Mouse (Mus musculus) heart, embryonic 14.5 days (tissue): ENCODE data around the gene Kirrel3. TPM values are rescaled to one million over a fixed set of nuclear protein-coding genes. Genes with fewer than 3 reads are reported as not detected.

Experiments used
- ATAC-seq: fragments of 200-750 bp; cut with Nextera tagmentation; 2 replicates; pipeline ENCODE4 v1.8.0; 2017; ENCODE audit warnings: low read depth, moderate TSS enrichment; ENCODE audit not compliant: insufficient number of reproducible peaks, insufficient read depth, low FRiP score
- H3K27ac ChIP-seq, 2 experiments: fragments of 200-500 bp in 1 of 2; fragments of 300-500 bp in 1 of 2; sonication (generic) in 1 of 2; replicated peaks in 1 of 2; 2 replicates each; pipeline ENCODE4 v1.5.1; 2012 to 2014; ENCODE audit warnings: low read depth in 2 of 2, low read length in 2 of 2, control low read depth in 1 of 2, mild to moderate bottlenecking in 1 of 2, mixed read lengths in 1 of 2; ENCODE audit not compliant: control insufficient read depth in 1 of 2, insufficient read depth in 1 of 2
- H3K27me3 ChIP-seq: fragments of 300-500 bp; sonication (generic); 2 replicates; pipeline ENCODE4 v1.6.1; 2014; ENCODE audit warnings: mild to moderate bottlenecking, low read length, control low read depth; ENCODE audit not compliant: control insufficient read depth, insufficient read depth
- H3K36me3 ChIP-seq: fragments of 300-500 bp; sonication (generic); 2 replicates; pipeline ENCODE4 v1.6.1; 2014; ENCODE audit warnings: mild to moderate bottlenecking, control low read depth, low read length, mixed read lengths; ENCODE audit not compliant: control insufficient read depth, insufficient read depth
- H3K4me1 ChIP-seq, 2 experiments: fragments of 200-500 bp in 1 of 2; fragments of 300-500 bp in 1 of 2; sonication (generic) in 1 of 2; 2 replicates each; pipeline ENCODE4 v1.6.1; 2012 to 2014; ENCODE audit warnings: low read length in 2 of 2, control low read depth in 1 of 2, mixed read lengths in 1 of 2; ENCODE audit not compliant: control insufficient read depth in 2 of 2, insufficient read depth in 2 of 2
- H3K4me2 ChIP-seq: fragments of 300-500 bp; sonication (generic); 2 replicates; pipeline ENCODE4 v1.6.1; 2014; ENCODE audit warnings: mild to moderate bottlenecking, low read length
- H3K4me3 ChIP-seq, 2 experiments: fragments of 200-500 bp in 1 of 2; fragments of 300-500 bp in 1 of 2; sonication (generic) in 1 of 2; 2 replicates each; pipeline ENCODE4 v1.5.1; 2012 to 2014; ENCODE audit warnings: low read length in 2 of 2, mild to moderate bottlenecking in 2 of 2, control low read depth in 1 of 2, low read depth in 1 of 2, moderate library complexity in 1 of 2; ENCODE audit not compliant: control insufficient read depth in 1 of 2, insufficient read depth in 1 of 2
- H3K9ac ChIP-seq: fragments of 300-500 bp; sonication (generic); 2 replicates; pipeline ENCODE4 v1.6.1; 2014; ENCODE audit warnings: mild to moderate bottlenecking, low read length
- H3K9me3 ChIP-seq: fragments of 300-500 bp; sonication (generic); 2 replicates; pipeline ENCODE4 v1.6.1; 2016; ENCODE audit warnings: low read length, control low read depth; ENCODE audit not compliant: control insufficient read depth
- WGBS: fragments of 180-500 bp; shearing (Covaris S2); extraction: QIAGEN DNeasy Blood & Tissue Kit; methylation state at CpG from one replicate; pipeline ENCODE4 v1.1.7; 2014; 5-methylcytosine and 5-hydroxymethylcytosine counted together
- polyA plus RNA-seq: library from polyadenylated mRNA; unstranded; fragments of >200 nt; fragmentation: Nextera tagmentation; extraction: Ambion mirVana; gene quantifications from 2 replicates; pipeline ENCODE4 v1.2.1, GENCODE M21; 2014

The Kirrel3 gene
- polyA plus RNA-seq, 1 experiment from 2014 or later = 1.0 TPM

- no peaks in the 10 kb centered on the region for H3K27me3 ChIP-seq
- no peak overlapping the region for H3K9ac ChIP-seq
- no peaks in the 10 kb centered on the region for H3K4me1 ChIP-seq
- H3K36me3 ChIP-seq = no peaks in the 10 kb centered on the region
- H3K4me2 ChIP-seq = no peak overlapping the region
- no peak overlapping the region for H3K4me3 ChIP-seq
- WGBS = 75% methylated on average over 6 of the region's 6 CpGs
- ATAC-seq = no peak
- no peak overlapping the region for H3K27ac ChIP-seq
- H3K9me3 ChIP-seq = no peaks in the 10 kb centered on the region
These were observed 316.0 kb downstream of the Kirrel3 start for GRCm38 (mm10) chr9:34801662-34802061.

DNA sequence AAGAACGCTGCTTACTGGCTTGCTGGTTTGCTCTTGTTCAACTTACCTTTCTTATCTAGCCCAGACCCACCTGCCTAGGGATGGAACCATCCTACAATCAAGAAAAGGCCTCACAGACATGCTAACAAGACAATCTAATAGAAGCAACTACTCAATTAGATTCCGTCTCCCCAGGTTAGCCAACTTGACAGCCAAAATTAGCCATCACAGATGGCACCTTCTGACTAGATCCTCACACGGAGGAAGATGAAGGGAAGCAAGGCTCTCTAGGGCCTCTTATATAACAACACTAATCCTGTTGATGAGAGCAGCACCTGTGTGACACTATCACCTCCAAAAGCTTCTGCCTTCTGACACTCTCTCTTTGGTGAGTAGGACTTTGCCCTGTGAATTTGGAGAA lies 321.2 kb downstream of the Kirrel3 start:
- Histone ChIP-seq H3K9ac (no peak overlapping the region), H3K27me3 (no peaks in the 10 kb centered on the region), H3K4me3 (no peak overlapping the region), H3K9me3 (no peaks in the 10 kb centered on the region), H3K36me3 (no peaks in the 10 kb centered on the region), H3K4me1 (no peaks in the 10 kb centered on the region), H3K27ac (no peak overlapping the region), H3K4me2 (no peak overlapping the region)
- WGBS = 81% methylated on average over 3 of the region's 3 CpGs
- ATAC-seq = no peak

- WGBS = 44% methylated on average over 5 of the region's 5 CpGs
- no peaks in the 10 kb centered on the region for H3K36me3 ChIP-seq
These were observed 324.4 kb downstream of the Kirrel3 start for GRCm38 (mm10) chr9:34809993-34810513.

DNA sequence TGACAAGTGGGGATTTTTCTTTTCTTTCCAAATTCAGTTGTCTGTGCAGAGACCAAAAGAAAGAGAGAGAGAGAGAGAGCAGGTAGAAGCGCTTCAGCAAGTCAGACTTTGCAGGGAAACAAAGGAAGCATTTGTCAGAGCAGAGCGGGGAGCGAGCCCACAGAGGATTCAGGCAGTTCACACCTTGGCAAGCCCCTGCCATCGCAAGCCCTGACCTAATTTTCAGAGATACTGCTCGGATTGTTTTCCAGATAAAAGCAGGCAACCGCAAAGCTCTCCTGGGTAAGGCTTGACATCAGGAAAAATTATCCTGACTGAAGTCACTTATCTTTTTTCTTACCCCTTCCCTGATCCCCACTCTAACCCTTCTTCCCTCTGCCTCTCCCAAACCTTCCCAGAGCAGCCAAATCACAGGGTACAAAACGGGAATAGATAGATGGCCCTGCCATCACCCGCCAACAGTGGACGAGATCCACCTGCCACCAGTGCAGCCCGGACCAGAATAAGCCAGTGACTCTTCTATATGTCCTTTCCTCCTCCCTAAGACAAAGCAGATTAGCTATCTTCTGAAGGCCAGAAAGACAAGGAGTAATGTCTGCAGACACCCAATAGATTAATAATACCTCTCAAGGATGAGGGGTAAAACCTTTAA lies 332.8 kb downstream of the Kirrel3 start:
- H3K27me3 ChIP-seq = peaks cover 9% of the 10 kb centered on the region; the same call in 1 of the 2 replicates

More at GRCm38 (mm10) chr9:34809993-34810513, 324.4 kb downstream of the Kirrel3 start:
- no peaks in the 10 kb centered on the region for H3K27me3 ChIP-seq
- no peak overlapping the region for H3K4me3 ChIP-seq
- no peak for ATAC-seq
- no peak overlapping the region for H3K9ac ChIP-seq
- H3K4me1 ChIP-seq = no peaks in the 10 kb centered on the region
- H3K4me2 ChIP-seq = no peak overlapping the region
- H3K9me3 ChIP-seq = no peaks in the 10 kb centered on the region
- no peak overlapping the region for H3K27ac ChIP-seq

GRCm38 (mm10) chr9:34824358-34825088 lies 338.8 kb downstream of the Kirrel3 start:
- 82% methylated on average over 18 of the region's 18 CpGs for WGBS
- Histone ChIP-seq H3K9me3 (no peaks in the 10 kb centered on the region), H3K9ac (no peak overlapping the region), H3K36me3 (no peaks in the 10 kb centered on the region), H3K27ac (no peak overlapping the region), H3K27me3 (no peaks in the 10 kb centered on the region), H3K4me3 (no peak overlapping the region), H3K4me1 (no peaks in the 10 kb centered on the region), H3K4me2 (no peak overlapping the region)
- ATAC-seq = no peak

More for the DNA sequence above, 332.8 kb downstream of the Kirrel3 start:
- Histone ChIP-seq H3K36me3 (no peaks in the 10 kb centered on the region), H3K9me3 (no peaks in the 10 kb centered on the region), H3K9ac (no peak overlapping the region), H3K4me1 (no peaks in the 10 kb centered on the region), H3K4me3 (no peak overlapping the region), H3K4me2 (no peak overlapping the region), H3K27ac (no peak overlapping the region)
- 14% methylated on average over 10 of the region's 10 CpGs for WGBS
- no peak for ATAC-seq

DNA sequence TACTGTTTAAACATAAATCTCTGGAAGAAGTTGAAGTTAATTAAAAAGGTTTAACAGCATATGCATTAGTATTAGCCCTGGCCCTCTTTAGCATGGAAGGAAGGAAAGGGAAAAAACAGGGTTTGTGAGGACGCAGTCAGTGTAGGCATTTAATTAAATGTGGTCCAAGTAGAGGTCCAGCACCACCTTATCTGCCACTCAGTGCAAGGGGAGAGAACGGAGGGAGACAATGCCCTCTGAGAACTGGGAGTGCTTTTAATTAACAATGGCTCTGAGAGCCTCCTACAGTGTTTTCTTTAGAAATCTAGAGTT lies 339.4 kb downstream of the Kirrel3 start:
- no peak for ATAC-seq
- Histone ChIP-seq H3K9me3 (no peaks in the 10 kb centered on the region), H3K27me3 (no peaks in the 10 kb centered on the region), H3K9ac (no peak overlapping the region), H3K4me1 (no peaks in the 10 kb centered on the region), H3K4me2 (no peak overlapping the region), H3K27ac (no peak overlapping the region), H3K36me3 (no peaks in the 10 kb centered on the region), H3K4me3 (no peak overlapping the region)
- 39% methylated on average over 2 of the region's 2 CpGs for WGBS

- H3K9me3 ChIP-seq = no peaks in the 10 kb centered on the region
- 67% methylated on average over 11 of the region's 11 CpGs for WGBS
- no peak overlapping the region for H3K4me2 ChIP-seq
- no peak overlapping the region for H3K9ac ChIP-seq
- H3K4me1 ChIP-seq = no peaks in the 10 kb centered on the region
- ATAC-seq = no peak
- H3K4me3 ChIP-seq = no peak overlapping the region
- H3K27me3 ChIP-seq = no peaks in the 10 kb centered on the region
- H3K27ac ChIP-seq = no peak overlapping the region
- no peaks in the 10 kb centered on the region for H3K36me3 ChIP-seq
These were observed 339.8 kb downstream of the Kirrel3 start for GRCm38 (mm10) chr9:34825402-34826008.
